Mouse (Mus musculus) monocyte, adult 5-6 weeks (primary cell): Measurements from ENCODE around the gene Ceacam2. TPM values are rescaled to one million over a fixed set of nuclear protein-coding genes. Genes with fewer than 3 reads are reported as not detected.
"Not testable (repeated sequence)": the region's sequence is repeated elsewhere in the genome, so short reads cannot be mapped to it uniquely, and the experiment has no call there.

Experiments used
- ATAC-seq: fragments of 153-309, 156-312 bp; replicated peaks from 2 replicates; pipeline ENCODE4 v1.8.0; 2017; ENCODE audit warnings: mild to moderate bottlenecking; ENCODE audit not compliant: low TSS enrichment, insufficient number of reproducible peaks, severe bottlenecking, poor library complexity, low FRiP score
- total RNA-seq: library from RNA; stranded (forward); fragments of 200-1000, 200-491, 200-594 nt; gene quantifications from 3 replicates; pipeline ENCODE4 v1.2.3, GENCODE M21; 2017

The Ceacam2 gene
- total RNA-seq, 1 experiment from 2014 or later, result not detected

- not testable (repeated sequence) for ATAC-seq
These were observed 50.3 kb downstream of the Ceacam2 start for GRCm38 (mm10) chr7:25489382-25489781.

- no peak for ATAC-seq
These were observed 53.5 kb downstream of the Ceacam2 start for GRCm38 (mm10) chr7:25486186-25486585.

- no peak for ATAC-seq
These were observed 54.6 kb downstream of the Ceacam2 start for GRCm38 (mm10) chr7:25485061-25485460.

- no peak for ATAC-seq
These were observed 56.4 kb downstream of the Ceacam2 start for GRCm38 (mm10) chr7:25483133-25483735.

- ATAC-seq, result not testable (repeated sequence)
These were observed 58.9 kb downstream of the Ceacam2 start for GRCm38 (mm10) chr7:25480791-25481190.

DNA sequence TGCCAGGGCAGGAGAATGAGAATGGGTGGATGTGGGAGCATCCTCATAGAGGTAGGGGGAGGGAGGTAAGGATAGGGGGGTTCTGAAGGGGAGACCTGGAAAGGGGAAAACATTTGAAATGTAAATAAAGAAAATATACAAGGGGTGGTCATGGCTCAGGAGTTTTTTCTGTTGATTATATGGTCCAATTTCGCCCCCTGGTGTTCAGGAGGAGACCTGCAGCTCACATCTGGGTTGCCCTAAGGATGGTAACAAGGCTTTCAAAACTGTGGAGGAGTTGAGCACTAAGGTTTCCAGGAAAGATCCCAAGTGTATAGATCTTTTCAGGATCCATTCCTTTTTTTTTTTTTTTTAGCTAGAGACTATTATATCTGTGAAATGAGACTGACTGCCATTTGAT, 60.2 kb downstream of the Ceacam2 start:
- 0 out of 2 replicates have a peak, but pooled peaks have one; percentile 48 for ATAC-seq

DNA sequence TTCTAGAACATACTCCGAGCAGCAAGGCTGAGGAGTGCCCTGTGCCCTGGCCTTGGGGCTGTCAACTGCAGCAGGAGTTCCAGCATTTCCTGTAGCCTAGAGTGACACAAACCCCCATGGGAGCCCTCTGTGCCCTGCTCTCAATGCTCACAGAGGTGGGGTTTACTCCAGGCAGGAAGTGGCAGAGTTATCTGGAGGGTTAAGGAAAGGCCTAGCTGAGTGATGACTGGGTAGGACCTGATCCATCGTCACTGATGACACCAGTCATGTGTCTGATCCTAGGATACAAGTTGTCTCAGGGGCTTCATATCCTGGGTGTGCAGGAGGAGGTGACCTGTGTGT, 61.9 kb downstream of the Ceacam2 start:
- peak; percentile 25; the same call in 1 of the 2 replicates for ATAC-seq

GRCm38 (mm10) chr7:25477091-25477751, 62.4 kb downstream of the Ceacam2 start, which contains the start of gene Ceacam1:
Gene Ceacam1, minus strand, starts transcription at chr7:25477603.
- peak; percentile 92 for ATAC-seq

- not testable (repeated sequence) for ATAC-seq
These were observed 67.8 kb downstream of the Ceacam2 start for GRCm38 (mm10) chr7:25471821-25472220.

Other genes with a start within 250 kb of the Ceacam2 start
- gene Pafah1b3, start 241.9 kb downstream of the Ceacam2 start, total RNA-seq, result 8.0 to 20.6 TPM (median 20.3 TPM) in 3 replicates
- gene Prr19, start 238.4 kb downstream of the Ceacam2 start, total RNA-seq, result not detected in 3 replicates
- not detected in 3 replicates for gene Tmem145, start 233.8 kb downstream of the Ceacam2 start, total RNA-seq
- gene Megf8, start 222.7 kb downstream of the Ceacam2 start, total RNA-seq, result 0.64 to 1.8 TPM (median 0.86 TPM) in 3 replicates
- not detected in 3 replicates for gene Cnfn, start 170.1 kb downstream of the Ceacam2 start, total RNA-seq
- gene Lipe, start 141.1 kb downstream of the Ceacam2 start, total RNA-seq, result 19.5 to 19.9 TPM (median 19.7 TPM) in 3 replicates
- gene Cxcl17, start 127.0 kb downstream of the Ceacam2 start, total RNA-seq, result not detected in 3 replicates
- 207 to 253 TPM (median 236 TPM) in 3 replicates for gene Ceacam1, start 62.3 kb downstream of the Ceacam2 start, total RNA-seq
- gene Erich4, start 76.0 kb upstream of the Ceacam2 start, total RNA-seq, result not detected in 3 replicates
- 37.9 to 60.2 TPM (median 48.5 TPM) in 3 replicates for gene Dmac2, start 79.6 kb upstream of the Ceacam2 start, total RNA-seq
- gene B3gnt8, start 86.8 kb upstream of the Ceacam2 start, total RNA-seq, result 3.4 to 9.2 TPM (median 5.4 TPM) in 3 replicates
- 21.4 to 28.0 TPM (median 26.7 TPM) in 3 replicates for gene Bckdha, start 119.1 kb upstream of the Ceacam2 start, total RNA-seq
- gene Exosc5, start 119.3 kb upstream of the Ceacam2 start, total RNA-seq, result 20.9 to 26.6 TPM (median 23.0 TPM) in 3 replicates
- 0.29 to 1.2 TPM (median 0.96 TPM) in 3 replicates for gene Tmem91, start 135.3 kb upstream of the Ceacam2 start, total RNA-seq
- 29.3 to 50.4 TPM (median 44.2 TPM) in 3 replicates for gene B9d2, start 140.9 kb upstream of the Ceacam2 start, total RNA-seq
- gene Tgfb1, start 147.1 kb upstream of the Ceacam2 start, total RNA-seq, result 59.4 to 115 TPM (median 71.4 TPM) in 3 replicates
- gene Ccdc97, start 179.2 kb upstream of the Ceacam2 start, total RNA-seq, result 33.9 to 38.4 TPM (median 36.5 TPM) in 3 replicates
- 116 to 171 TPM (median 131 TPM) in 3 replicates for gene Hnrnpul1, start 214.9 kb upstream of the Ceacam2 start, total RNA-seq
- 4.9 to 6.4 TPM (median 5.8 TPM) in 3 replicates for gene Axl, start 248.8 kb upstream of the Ceacam2 start, total RNA-seq